9 mouse cellular contexts compared by ENCODE assay signal in the genomic region with DNA sequence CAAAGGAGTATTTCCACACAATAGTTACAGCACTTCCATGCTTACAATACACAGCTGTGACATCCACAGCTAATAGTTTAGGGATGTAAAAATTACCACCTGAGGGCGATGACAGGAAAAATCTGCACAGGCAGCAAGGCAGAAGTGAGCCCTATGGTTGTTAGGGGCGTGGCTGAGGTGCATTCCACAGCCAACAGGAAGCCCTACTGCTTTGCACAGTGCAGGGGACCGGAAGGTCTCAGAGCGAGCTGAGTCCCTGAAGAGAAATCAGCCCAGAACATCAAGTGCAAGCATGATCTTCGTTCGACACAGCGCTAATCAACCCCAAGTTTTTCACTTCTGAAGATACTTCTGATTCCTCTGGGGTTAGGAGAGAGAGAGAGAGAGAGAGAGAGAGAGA. TPM values are rescaled to one million over a fixed set of nuclear protein-coding genes. Genes with fewer than 3 reads are reported as not detected.
DNase-seq lines count a peak whose midpoint lies in the region; ATAC-seq and TF ChIP-seq lines count a peak whose summit lies in the region.
"Had no signal": no experiment of that assay in that cellular context is flagged by ENCODE, and none has a peak within 500 bp of the region (broad histone marks: within the 10 kb centered on the region; RNA-seq: fewer than 3 reads in every experiment).

No protein-coding gene starts in this region.

- H3K27me3 ChIP-seq in liver, embryonic 12.5 days (replicated peaks) = no peaks in the 10 kb centered on the region
- H3K27me3 ChIP-seq in heart, postnatal 0 days (ENCODE audit: control insufficient read depth, insufficient read depth, low read length) = no peaks in the 10 kb centered on the region
- H3K27me3 ChIP-seq: hindbrain, embryonic 15.5 days had no signal

- H3K9ac ChIP-seq in liver, embryonic 12.5 days = no peak overlapping the region
- H3K9ac ChIP-seq in heart, postnatal 0 days (replicated peaks; ENCODE audit: low read depth, low read length) = no peak overlapping the region
- H3K9ac ChIP-seq: hindbrain, embryonic 15.5 days had no signal

- H3K4me2 ChIP-seq in liver, embryonic 12.5 days = no peak overlapping the region
- no peak overlapping the region; the same call in 1 of the 2 replicates for H3K4me2 ChIP-seq in heart, postnatal 0 days (ENCODE audit: low read depth, low read length)
- H3K4me2 ChIP-seq: hindbrain, embryonic 15.5 days had no signal

- H3K9me3 ChIP-seq in liver, embryonic 12.5 days (replicated peaks) = no peaks in the 10 kb centered on the region
- H3K9me3 ChIP-seq in heart, postnatal 0 days (replicated peaks; ENCODE audit: control insufficient read depth, low read length) = no peaks in the 10 kb centered on the region
- H3K9me3 ChIP-seq: hindbrain, embryonic 15.5 days had no signal

- peak; percentile 9 for DNase-seq in liver
- DNase-seq in heart, postnatal 0 days (ENCODE audit: low spot score) = peak; percentile 47
- DNase-seq in thymus, postnatal 4 days = peak; percentile 76
- DNase-seq in right cerebral cortex, postnatal 14 days = no peak
- no peak for DNase-seq in cerebellum, adult 11 months
- no peak for DNase-seq in gastrocnemius, postnatal 4 days (ENCODE audit: low spot score in 2 of 2)

- no peaks in the 10 kb centered on the region for H3K36me3 ChIP-seq in liver, embryonic 12.5 days
- H3K36me3 ChIP-seq in heart, postnatal 0 days (replicated peaks; ENCODE audit: control insufficient read depth, insufficient read depth, low read length) = no peaks in the 10 kb centered on the region
- H3K36me3 ChIP-seq: hindbrain, embryonic 15.5 days had no signal

- no peak for TF ChIP-seq CTCF in heart, postnatal 0 days (IDR thresholded peaks at IDR 0.05; ENCODE audit: low read depth)

- TF ChIP-seq EP300 in heart, postnatal 0 days (IDR thresholded peaks at IDR 0.05; ENCODE audit: low read depth) = no peak

- no peak for ATAC-seq in liver, embryonic 12.5 days
- peak; percentile 89 for ATAC-seq in heart, postnatal 0 days (ENCODE audit: insufficient read depth, low read depth)
- ATAC-seq in megakaryocyte, adult 5-6 weeks (ENCODE audit: poor library complexity, severe bottlenecking) = peak; percentile 73

- no peak overlapping the region for H3K27ac ChIP-seq in liver, embryonic 12.5 days
- no peak overlapping the region for H3K27ac ChIP-seq in heart, postnatal 0 days (ENCODE audit: low read depth)
- H3K27ac ChIP-seq: hindbrain, embryonic 15.5 days had no signal

- H3K4me3 ChIP-seq in liver, embryonic 12.5 days = no peak overlapping the region
- H3K4me3 ChIP-seq in heart, postnatal 0 days (ENCODE audit: low read depth, low read length) = no peak overlapping the region
- H3K4me3 ChIP-seq: hindbrain, embryonic 15.5 days had no signal

- 21% methylated on average over 7 of the region's 7 CpGs for WGBS in liver, embryonic 12.5 days (ENCODE audit: insufficient replicate concordance)
- WGBS in heart, postnatal 0 days = 12% methylated on average over 7 of the region's 7 CpGs

- no peaks in the 10 kb centered on the region for H3K4me1 ChIP-seq in liver, embryonic 12.5 days
- H3K4me1 ChIP-seq in heart, postnatal 0 days (ENCODE audit: control insufficient read depth, insufficient read depth) = peaks cover 6% of the 10 kb centered on the region; the same call in 1 of the 2 replicates
- H3K4me1 ChIP-seq: hindbrain, embryonic 15.5 days had no signal

RNA-seq across cellular contexts. Expression of a gene that starts 34.4 kb away (rescaled TPM):
- 22.8 and 24.5 TPM in 2 replicates for polyA plus RNA-seq in liver, embryonic 12.5 days (2016; fragmentation: Nextera tagmentation; extraction: Ambion mirVana)
- 29.4 and 57.5 TPM in 2 replicates for total RNA-seq in heart, postnatal 0 days (2014; rRNA removed; ENCODE audit: low replicate concordance)
- polyA plus RNA-seq in heart, postnatal 0 days (2015; fragmentation: Nextera tagmentation; extraction: Ambion mirVana) = 46.3 and 47.5 TPM in 2 replicates
- total RNA-seq in megakaryocyte, adult 5-6 weeks (2015) = 13.5 and 16.2 TPM in 2 replicates
- 7.5 and 15.1 TPM in 2 replicates for total RNA-seq in megakaryocyte, adult 5-6 weeks (2017)
- 10 to 100 TPM; 17.6 to 17.9 TPM for total RNA-seq in gastrocnemius, postnatal 4 days (2021)

Comparison
In these comparisons a context has a peak if more than half of its experiments do, and no peak if none do; other contexts are left out.
1. DNase-seq: peak in liver (single experiment), heart, postnatal 0 days (single experiment) and thymus, postnatal 4 days (single experiment); none in right cerebral cortex, postnatal 14 days (single experiment), cerebellum, adult 11 months (single experiment) and gastrocnemius, postnatal 4 days (0 of 2).